Mouse (Mus musculus) urinary bladder, adult 2 months (tissue): ENCODE measurements at regions not wholly inside any gene's neighbourhood (a gene's known extent, or its start where the extent isn't known, plus 50 kb on each side); places are given as distances from the start of the nearest gene placed in this dataset.

ENCODE experiments used
- DNase-seq: peaks from one replicate; pipeline ENCODE4 v3.0.0; 2022; ENCODE audit warnings: low spot score

DNA sequence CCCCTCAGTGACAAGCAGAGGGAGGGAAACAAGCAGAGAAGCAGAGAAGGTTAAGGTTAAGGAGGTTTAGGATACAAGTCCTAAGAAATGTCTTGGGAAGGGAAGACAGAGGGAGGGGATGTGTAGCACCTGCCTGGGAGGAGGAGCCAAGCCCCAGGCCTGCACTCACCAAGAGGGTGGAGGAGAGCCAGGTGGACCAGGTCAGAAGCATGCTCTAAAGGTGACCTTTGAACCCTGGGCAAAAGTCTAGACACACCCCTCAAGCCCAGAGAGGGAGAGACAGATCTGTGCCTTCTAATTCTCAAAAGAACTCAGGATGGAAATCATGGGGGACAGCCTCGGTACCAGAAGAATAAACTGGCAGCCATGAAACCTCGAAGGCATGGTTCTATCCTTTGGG lies 54.4 kb upstream of the Calm2 start:
- no peak for DNase-seq

DNA sequence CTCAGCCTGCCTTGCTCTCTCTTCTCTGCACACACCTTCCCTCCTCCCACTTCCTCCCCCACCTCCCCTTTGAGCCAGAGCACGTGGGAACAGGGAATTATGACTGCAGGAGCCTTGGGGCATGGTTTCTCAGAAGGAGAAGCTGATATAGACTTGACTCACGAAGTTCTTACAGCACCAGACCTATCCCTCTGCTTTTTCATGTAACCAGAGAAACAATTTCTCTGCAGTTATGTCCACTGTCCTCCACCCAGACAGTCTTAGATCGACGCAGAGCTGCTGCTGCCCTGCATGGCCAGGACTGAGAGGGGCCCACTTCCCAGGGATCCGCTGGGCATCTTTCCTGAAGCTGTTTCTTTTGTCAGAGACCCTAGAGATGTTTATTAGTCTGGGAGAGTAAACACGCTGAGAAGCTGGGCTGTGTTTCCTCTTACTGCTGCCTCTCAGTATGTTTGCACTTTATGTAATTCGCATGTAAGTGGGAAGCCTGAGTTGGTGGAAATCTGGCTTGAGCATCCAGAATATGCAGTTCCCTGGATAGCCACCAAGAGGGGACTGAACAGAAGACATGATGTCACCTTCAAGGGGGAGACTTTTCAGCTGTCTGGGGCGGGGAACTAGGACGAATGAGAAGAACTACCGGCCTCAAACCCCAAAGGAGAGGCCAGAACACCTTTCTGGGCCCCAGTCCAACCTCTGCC lies 55.1 kb upstream of the Calm2 start:
- no peak for DNase-seq

DNA sequence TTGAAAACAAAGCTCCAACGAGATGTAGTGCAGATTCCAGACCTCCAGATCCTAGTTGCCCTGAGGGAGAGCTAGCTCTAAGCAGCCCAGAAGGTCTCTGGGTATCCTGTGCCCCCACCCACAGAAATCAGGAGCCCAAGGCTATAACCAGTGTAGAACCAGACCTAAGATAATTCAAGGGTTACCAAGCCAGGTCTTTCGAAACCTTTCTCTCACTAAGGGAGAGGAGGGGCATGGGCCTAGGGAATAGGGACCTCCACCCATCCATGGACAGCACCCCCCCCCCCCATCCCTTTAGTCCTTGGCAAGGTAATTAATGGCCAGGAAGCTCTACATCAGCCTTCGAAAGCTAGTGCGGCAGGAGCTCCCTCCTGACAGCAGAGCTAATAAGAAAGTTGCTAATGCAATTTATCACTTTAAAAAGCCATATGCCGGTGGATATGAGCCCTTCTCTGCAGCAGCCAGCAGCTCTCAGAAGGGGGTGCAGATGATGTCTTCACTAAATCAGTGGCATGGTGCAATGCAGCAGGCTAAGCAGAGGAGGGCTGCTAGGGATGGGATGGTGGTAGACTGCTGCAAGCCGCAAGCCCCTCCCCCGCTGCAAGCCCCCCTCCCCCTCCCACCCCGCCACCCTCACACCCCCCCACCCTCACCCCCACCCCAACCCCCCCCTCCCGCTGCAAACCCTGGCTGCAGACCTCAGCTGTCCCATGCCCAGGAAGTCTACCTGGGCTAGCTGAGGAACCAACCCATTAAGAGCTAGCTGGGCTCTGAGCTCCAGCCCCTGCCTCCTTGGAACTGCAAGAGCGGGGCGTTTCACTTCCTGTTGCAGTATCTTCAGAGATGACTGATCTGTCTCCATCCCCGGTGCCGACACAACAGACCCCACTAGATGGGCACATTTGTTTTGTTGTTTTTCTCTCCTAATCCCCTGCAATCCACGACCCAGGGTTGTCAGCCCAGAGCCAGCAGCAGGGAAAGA lies 55.9 kb upstream of the Calm2 start:
- no peak for DNase-seq

DNA sequence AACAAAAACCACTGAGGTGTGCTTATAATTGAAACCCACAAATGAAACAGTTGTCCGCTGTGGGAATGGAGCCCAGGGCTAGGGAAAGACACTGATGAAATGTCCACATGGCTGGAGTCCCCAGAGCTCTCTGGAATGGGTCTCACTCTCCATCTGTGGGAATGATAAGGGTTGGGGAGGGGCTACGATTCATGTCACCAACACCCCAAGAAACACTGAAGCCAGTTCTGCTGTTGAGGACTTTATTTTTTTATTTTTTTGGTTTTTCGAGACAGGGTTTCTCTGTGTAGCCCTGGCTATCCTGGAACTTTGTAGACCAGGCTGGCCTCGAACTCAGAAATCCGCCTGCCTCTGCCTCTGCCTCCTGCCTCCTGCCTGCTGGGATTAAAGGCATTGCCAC lies 56.8 kb upstream of the Calm2 start:
- DNase-seq = no peak

DNA sequence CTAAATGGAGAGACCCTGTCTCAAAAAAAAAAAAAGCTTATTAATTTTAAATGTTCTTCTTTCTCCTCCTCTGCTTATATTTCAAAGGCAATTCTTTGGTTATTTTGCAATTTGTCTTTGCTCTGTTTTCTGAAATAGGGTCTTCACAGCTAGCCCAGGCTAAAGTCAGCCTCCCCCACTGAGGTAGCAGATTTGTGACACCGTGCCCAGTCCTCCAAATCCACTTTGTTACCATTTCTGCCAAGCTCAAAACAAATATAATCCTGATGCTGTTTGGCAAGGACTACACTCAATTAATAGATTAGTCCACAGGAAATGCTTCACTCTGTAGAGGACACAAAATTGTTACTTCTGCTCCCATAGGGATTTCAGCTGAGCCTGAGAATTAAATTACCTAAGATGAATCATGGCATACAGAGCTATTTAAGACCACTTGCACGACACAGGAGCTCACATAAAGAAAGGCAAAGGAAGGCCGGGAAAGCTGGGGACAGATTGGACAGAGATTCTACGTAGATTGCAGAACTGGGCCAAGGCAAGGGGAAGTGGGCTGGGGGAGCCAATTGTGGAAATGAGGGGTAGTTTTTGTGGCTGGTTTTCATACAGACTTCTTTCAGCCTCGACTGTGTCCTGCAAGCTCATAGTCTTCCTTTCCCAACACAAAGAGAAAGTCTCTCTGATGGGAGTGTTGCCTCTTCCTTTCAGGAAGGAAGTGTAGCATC lies 58.4 kb upstream of the Calm2 start:
- no peak for DNase-seq

DNA sequence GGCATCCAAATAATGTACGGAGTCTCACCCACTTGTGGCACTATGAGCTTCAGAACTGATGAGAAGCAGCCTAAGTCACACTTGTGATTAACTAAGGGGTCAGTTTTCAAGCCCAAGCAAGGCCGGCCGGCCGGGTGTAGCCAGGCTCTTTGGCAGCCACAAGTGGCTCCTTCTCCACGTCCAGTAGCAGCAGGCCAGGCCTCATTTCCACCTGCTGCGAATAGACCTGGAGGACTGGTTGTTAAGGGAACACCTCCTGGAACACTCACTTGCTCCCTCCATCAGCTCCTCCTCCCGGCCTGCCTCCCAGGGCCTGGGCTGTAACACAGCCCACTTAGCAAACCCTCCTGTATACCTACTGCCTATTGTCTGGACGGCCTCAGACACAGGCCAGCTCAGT lies 61.1 kb upstream of the Calm2 start:
- DNase-seq = no peak

DNA sequence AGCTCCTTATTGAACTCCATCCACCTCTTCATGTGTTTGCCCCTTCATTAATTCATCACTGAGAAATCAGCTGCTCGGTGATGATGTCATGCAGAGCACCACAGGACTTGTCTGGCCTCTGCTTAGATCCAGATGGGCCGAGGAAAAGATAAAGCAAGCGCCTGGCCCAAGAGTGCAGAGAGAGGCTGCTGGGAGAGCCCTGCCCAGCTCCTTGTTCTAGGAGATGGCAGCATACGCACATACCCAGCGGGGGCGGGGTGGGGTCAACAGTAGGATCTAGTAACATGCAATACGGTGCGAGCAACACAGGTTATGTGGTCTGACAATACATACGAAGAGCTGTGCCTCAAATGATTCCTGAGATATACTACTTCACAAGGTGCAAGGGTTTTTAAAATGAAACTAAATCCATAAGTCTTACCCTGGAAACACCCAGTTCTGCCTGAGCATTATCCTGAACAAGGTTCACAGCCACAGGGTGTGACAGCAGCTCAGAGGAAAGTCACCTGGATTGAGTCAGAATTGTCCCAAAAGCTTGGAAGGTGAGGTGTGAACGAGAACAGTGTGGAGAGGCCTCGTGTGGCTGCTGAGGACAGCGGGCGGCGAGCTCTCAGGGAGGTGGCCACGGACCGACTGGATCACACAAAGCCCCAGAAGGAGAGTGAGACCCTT lies 62.0 kb upstream of the Calm2 start:
- no peak for DNase-seq

DNA sequence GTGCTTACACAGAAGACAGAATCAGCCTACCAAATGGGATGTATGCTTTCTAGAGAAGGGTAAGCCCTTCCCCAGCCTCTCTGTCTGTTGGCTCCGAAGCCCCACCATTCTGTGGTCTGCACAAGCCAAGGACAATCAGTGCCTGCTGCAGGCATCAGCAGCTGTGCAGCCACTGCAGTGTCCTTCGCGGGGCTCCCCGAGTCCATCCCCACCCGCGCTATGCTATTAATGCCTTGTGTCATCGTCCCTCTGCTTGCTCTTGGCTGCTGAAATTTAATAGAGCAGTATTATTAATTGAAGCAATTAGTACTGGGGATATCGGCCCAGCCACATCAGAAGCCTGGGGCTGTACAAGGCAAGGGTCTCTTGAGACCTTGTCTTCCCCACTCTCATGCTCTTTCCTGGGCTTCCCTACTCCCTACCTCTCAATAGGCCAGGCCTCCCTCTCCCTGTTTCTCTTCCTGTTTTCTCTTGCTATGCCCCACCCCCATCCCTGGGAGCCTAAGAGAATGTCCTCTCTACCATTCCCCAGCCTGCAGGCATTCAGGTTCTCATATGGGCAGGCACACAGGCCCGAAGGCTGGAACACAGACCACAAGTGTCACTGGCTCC lies 65.4 kb upstream of the Calm2 start:
- no peak for DNase-seq

DNA sequence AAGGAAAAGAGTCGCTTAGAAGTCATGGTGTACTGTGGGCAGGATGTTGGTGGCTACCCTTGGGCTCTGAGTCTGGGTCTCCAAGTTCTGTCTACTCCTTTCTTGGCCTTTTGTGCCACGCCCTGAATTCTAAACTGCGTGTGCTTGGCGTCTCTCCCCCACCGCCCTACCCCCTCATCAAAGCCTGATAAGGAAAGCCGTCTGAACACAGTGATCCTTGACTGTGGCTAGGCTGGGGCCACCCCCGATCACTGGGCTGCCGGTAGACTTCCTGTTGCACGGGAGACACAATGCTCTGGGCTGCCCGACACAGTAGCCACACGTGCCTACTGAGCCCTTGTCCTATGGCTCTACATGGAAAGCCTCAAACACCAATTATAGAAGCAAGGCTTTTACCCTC lies 67.1 kb upstream of the Calm2 start:
- DNase-seq = no peak

DNA sequence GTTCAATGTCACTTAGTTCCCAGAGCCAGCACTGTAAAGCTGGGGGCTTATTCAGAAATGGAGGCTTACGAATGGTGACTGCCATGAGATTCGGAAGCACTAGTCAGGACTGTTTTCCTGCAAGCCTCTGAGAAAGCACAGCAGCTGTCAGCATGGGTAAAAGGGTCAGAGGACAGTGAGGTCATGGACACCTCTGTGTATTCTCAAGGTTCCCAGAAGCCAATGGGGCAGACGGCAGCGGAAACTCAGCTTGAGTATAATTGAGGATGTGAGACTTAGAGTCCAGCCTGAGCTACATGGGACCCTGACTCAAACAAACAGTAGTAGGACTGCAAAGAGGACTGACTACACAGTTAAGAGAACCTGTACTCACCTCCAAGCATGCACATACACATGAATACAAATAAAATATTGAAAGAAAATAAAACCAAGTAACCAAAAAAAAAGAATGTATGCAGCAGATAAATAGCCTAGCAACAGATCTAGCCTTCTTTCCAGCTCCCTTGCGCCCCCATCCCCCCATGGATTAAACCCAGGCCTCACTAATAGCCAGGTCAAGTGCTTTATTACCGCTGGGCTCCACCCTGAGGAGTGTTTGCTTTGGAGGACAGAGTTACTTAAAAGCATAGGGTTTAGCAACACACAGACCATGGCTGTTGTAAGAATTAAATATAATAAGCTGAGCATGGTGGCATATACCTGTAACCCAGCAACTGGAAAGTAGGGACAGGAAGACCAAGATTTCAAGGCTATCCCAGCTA lies 67.8 kb upstream of the Calm2 start:
- no peak for DNase-seq

DNA sequence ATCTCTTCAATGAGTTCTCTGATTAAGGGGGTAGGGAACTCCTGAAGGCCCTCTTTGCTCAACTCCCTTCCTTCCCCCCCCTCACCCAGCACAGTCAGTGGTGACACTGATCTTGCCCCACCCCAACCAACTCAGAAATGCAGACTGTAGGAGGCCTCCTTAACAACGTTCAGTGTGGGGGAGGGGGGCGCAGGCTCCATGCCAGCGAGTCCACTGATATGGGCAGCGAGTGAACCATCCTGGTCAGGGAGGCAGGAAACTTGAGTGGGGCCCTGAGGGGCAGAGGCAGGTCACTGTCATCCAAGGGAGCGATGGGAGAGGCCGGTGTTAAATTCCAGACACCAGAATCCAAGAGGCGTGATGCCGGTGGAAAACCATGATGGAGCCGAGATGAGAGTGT lies 70.5 kb upstream of the Calm2 start:
- DNase-seq = no peak

DNA sequence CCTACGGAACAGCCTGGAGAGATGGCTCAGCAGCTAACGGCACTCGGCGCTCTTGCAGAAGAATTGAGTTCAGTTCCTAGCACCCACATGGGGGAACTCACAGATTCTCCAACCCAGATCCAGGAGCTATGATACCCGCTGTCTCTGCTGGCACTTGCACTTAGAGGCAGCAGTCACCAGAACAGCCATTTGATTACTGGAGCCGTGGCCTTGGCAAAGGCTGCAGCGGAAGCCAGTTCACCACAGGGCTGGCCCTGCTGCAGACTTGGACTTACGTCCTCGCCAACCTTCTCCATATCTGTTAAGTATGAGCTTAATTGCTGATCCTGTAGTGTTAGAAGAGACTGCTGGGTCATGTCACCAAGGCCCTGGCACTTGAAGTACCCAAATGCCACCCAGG lies 72.7 kb upstream of the Calm2 start:
- DNase-seq = no peak

DNA sequence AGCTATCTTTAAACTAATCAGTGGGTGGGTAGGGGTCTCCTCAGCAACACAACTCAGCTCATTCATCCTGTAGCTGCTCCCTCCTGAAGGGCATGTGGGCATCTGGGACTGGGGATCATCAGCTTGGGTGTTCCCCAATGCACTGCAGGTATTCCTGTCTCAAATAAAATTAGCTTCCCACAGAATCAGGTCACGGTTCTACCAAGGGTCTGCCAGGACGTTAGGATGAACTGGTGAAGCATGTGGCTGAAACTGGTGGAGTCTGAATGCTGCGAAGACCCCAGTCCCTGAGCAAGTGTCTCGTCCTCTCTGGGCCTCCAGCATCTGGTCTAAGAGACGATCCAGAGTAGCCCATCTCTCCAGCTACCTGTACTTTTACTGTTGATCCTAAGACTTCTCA lies 74.1 kb upstream of the Calm2 start:
- no peak for DNase-seq

DNA sequence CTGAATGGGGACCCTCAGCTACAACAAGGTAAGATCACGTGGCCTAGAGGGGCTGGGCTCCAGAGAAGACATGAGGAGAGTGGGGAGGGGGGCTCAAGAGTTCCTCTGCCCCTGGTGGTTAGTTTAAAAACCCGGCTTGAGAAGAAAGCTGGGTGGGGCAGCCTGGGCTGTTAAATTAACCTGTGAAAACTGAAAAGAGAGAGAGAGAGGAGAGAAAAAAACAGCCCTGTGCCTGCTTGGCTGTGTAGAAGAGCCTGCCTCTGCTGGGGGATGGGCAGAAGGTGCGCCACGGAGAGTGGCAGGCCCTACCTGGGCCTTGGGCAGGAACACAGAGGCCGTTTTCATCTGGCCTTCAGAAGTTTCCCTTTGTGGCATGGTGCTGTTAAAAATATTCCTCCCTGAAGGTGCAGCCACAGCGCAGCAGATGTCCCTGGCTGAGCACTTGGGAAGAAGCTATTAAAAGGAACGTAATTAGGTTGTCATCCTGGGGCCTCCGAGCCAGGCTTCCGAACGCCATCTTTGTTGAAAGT lies 75.0 kb upstream of the Calm2 start:
- no peak for DNase-seq

DNA sequence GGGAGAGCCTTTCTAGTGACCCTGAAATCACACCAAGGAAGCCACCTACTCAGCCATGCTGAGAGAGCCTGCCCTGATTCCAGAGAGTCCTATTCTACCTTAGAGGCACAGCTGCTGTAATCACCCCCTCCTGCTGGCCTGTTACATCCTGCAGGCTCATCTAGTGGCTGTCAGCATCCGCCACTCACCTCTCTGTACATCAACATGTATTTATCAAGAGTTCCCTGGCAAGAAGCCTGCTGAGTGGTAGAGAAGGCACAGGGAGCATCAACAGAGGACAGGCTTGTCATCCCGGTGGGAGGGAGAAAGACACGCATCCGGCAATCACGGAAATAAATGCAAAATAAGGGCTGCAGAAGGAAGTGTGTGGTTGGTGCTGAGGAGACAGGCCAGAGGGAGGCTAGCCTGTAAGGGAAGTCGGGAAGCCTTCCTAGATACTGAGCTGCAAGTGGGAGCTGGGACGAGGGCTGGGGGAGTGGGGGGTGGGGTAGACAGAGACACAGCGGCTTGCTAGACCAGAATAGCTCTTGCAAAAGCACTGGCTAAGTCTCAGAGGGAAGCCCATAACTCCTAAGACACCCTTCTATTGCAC lies 75.9 kb upstream of the Calm2 start:
- DNase-seq = no peak

DNA sequence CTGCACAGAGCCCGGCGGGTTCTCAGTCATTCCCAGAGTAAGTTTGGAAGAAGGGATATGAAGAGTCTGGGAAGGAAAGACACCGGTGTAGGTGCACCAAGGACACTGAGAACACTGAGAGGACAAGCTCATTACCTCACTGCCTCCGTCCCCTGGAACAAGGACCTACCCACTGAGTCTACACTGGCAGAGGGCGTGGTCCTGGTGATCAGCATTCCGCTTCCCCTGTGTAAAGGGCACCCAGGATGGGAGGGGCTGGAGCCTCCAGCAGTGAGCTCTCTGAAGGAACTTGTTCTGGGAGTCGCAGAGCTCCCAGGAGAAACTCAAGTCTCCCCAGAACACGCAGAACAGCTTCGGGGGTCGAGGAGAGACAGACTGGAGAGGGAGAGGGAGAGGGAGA lies 76.9 kb upstream of the Calm2 start:
- DNase-seq = peak; percentile 45

DNA sequence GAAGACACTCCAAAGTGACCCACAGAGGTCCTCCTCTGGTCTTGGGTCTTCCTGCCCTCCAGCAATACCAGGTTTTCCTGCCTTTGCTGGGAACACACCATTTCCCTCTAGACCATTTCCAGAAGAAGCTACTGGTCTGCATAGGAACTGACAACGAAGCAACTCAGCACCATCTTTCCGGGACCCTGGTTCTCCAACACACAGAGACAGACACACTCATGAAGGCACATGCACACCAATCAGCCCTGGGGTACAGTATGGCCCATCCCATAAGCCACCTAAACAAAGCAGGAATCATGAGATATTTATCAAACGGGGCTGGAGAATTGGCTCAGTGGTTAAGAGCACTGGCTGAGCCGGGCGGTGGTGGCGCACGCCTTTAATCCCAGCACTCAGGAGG lies 80.4 kb upstream of the Calm2 start:
- no peak for DNase-seq

DNA sequence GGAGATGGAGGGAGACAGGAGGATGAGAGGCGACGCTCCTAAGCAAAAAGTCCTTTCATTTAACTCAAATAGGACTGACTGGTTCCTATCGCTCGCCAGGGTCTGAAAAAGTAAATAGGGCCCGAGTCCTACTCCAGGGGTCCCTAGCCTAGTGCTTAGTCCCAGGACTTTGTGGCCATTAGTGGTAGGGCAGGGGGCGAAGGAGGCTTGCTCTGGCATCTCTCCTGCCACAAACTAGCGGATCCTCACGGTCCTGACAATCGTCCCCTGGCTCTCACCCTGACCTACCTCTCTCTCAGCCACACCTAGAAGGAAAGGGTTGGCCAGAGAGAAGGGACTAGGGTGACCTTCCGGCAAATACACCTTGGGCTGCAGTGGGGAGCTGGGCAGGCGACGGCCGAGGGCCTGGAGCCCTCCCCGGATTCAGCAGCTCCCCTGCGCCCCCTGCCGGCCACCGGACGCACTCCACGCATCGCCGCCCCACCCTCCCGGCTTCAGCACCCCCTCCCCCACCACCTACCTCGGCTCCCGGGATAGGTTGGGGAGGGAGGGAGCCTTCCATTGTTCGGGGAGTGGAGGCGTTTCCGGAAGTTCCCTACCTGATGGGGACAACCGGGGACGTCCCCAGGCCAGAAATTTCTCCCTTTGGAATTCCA lies 83.6 kb upstream of the Calm2 start:
- peak; percentile 91 for DNase-seq

DNA sequence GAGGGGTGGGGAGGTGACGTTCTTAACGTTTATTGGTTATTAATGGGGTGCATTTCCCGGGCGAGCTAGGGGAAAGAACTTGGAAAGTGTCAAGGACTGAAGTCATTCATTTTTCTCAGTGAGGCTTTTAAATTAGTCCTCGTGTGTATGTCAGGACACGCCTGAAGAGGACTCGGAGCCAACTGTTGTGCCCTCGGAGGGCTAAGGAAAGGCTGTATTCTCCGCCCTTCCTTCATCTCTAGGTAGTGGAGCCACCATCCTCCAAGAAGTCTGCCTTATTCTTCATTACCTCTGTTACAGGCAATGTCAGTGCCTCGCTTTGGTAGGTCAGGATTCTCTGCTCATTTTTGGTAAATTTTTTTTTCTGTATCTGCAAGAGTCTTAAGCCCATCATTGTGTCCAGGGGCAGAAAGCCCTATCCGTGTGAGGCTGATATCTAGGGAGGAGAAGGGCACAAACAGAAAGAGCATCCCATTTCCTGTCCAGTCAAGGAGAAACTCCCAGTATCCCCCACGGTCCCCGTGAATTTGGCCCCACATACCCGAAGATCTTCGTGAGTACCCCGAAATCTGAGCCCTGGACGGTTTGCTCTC lies 84.2 kb upstream of the Calm2 start:
- no peak for DNase-seq
